Mouse (Mus musculus) lung, embryonic 15.5 days (tissue): Measurements from ENCODE around the gene Fhad1. TPM values are rescaled to one million over a fixed set of nuclear protein-coding genes. Genes with fewer than 3 reads are reported as not detected.

ENCODE experiments used
- ATAC-seq: fragments of 200-750 bp; cut with Nextera tagmentation; 2 replicates; pipeline ENCODE4 v1.8.0; 2017; ENCODE audit warnings: moderate number of reproducible peaks, borderline replicate concordance; ENCODE audit not compliant: low FRiP score, low TSS enrichment; ENCODE audit errors: extremely low read depth
- H3K27ac ChIP-seq: fragments of 300-500 bp; sonication (generic); 2 replicates; pipeline ENCODE4 v1.5.1; 2015; ENCODE audit warnings: moderate library complexity, mild to moderate bottlenecking, inconsistent platforms
- H3K27me3 ChIP-seq: fragments of 300-500 bp; sonication (generic); 2 replicates; pipeline ENCODE4 v1.6.1; 2015; ENCODE audit warnings: inconsistent platforms
- H3K36me3 ChIP-seq: fragments of 300-500 bp; sonication (generic); 2 replicates; pipeline ENCODE4 v1.6.1; 2015; ENCODE audit warnings: inconsistent platforms
- H3K4me1 ChIP-seq: fragments of 300-500 bp; sonication (generic); 2 replicates; pipeline ENCODE4 v1.6.1; 2015; ENCODE audit warnings: inconsistent platforms
- H3K4me2 ChIP-seq: fragments of 300-500 bp; sonication (generic); 2 replicates; pipeline ENCODE4 v1.6.1; 2015; ENCODE audit warnings: inconsistent platforms, mild to moderate bottlenecking, moderate library complexity
- H3K4me3 ChIP-seq: fragments of 300-500 bp; sonication (generic); 2 replicates; pipeline ENCODE4 v1.5.1; 2015; ENCODE audit warnings: mild to moderate bottlenecking, inconsistent platforms
- H3K9ac ChIP-seq: fragments of 300-500 bp; sonication (generic); 2 replicates; pipeline ENCODE4 v1.6.1; 2015; ENCODE audit warnings: inconsistent platforms
- H3K9me3 ChIP-seq: fragments of 300-500 bp; sonication (generic); 2 replicates; pipeline ENCODE4 v1.6.1; 2016; ENCODE audit warnings: inconsistent platforms
- WGBS: fragments of 180-500 bp; shearing (Covaris S2); methylation state at CpG from one replicate; pipeline ENCODE4 v1.1.7; 2015; 5-methylcytosine and 5-hydroxymethylcytosine counted together
- polyA plus RNA-seq: library from polyadenylated mRNA; unstranded; fragments of >200 nt; fragmentation: Nextera tagmentation; extraction: Ambion mirVana; gene quantifications from 2 replicates; pipeline ENCODE4 v1.2.1, GENCODE M21; 2015

Gene Fhad1
- polyA plus RNA-seq, 1 experiment from 2014 or later, result 1.7 TPM

GRCm38 (mm10) chr4:142026965-142027364 lies 12.1 kb upstream of the Fhad1 start:
- Histone ChIP-seq H3K4me3 (no peak overlapping the region), H3K27ac (no peak overlapping the region), H3K36me3 (no peaks in the 10 kb centered on the region), H3K9me3 (no peaks in the 10 kb centered on the region), H3K4me2 (no peak overlapping the region), H3K9ac (no peak overlapping the region), H3K27me3 (no peaks in the 10 kb centered on the region), H3K4me1 (no peaks in the 10 kb centered on the region)
- WGBS, result 82% methylated on average over 2 of the region's 2 CpGs
- ATAC-seq, result no peak

GRCm38 (mm10) chr4:142024536-142024935 lies 9.7 kb upstream of the Fhad1 start:
- Histone ChIP-seq H3K4me1 (no peaks in the 10 kb centered on the region), H3K27ac (no peak overlapping the region), H3K36me3 (no peaks in the 10 kb centered on the region), H3K9ac (no peak overlapping the region), H3K4me2 (no peak overlapping the region), H3K27me3 (no peaks in the 10 kb centered on the region), H3K4me3 (no peak overlapping the region), H3K9me3 (no peaks in the 10 kb centered on the region)
- ATAC-seq, result no peak
- 69% methylated on average over 2 of the region's 2 CpGs for WGBS

GRCm38 (mm10) chr4:142023166-142023565 lies 8.3 kb upstream of the Fhad1 start:
- H3K36me3 ChIP-seq, result no peaks in the 10 kb centered on the region
- no peak overlapping the region for H3K27ac ChIP-seq
- WGBS, result 54% methylated on average over 4 of the region's 4 CpGs
- no peaks in the 10 kb centered on the region for H3K27me3 ChIP-seq
- H3K4me3 ChIP-seq, result no peak overlapping the region
- no peak overlapping the region for H3K9ac ChIP-seq
- H3K4me1 ChIP-seq, result no peaks in the 10 kb centered on the region
- no peak for ATAC-seq
- no peaks in the 10 kb centered on the region for H3K9me3 ChIP-seq
- H3K4me2 ChIP-seq, result no peak overlapping the region

GRCm38 (mm10) chr4:142017686-142018085 lies 2.8 kb upstream of the Fhad1 start:
- WGBS, result 19% methylated on average over 15 of the region's 15 CpGs
- Histone ChIP-seq H3K9ac (no peak overlapping the region), H3K4me2 (peak overlapping the region; percentile 33)

GRCm38 (mm10) chr4:142011236-142011635 lies 3.6 kb downstream of the Fhad1 start:
- no peak overlapping the region for H3K9ac ChIP-seq
- peaks cover 17% of the 10 kb centered on the region for H3K27me3 ChIP-seq
- WGBS, result 87% methylated on average over 13 of the region's 13 CpGs
- no peak for ATAC-seq
- no peaks in the 10 kb centered on the region for H3K9me3 ChIP-seq
- no peak overlapping the region for H3K4me2 ChIP-seq
- no peaks in the 10 kb centered on the region for H3K36me3 ChIP-seq
- H3K4me1 ChIP-seq, result peaks cover 11% of the 10 kb centered on the region
- no peak overlapping the region for H3K27ac ChIP-seq
- no peak overlapping the region for H3K4me3 ChIP-seq

More at GRCm38 (mm10) chr4:142017686-142018085, 2.8 kb upstream of the Fhad1 start:
- H3K36me3 ChIP-seq, result no peaks in the 10 kb centered on the region
- peaks cover 18% of the 10 kb centered on the region for H3K4me1 ChIP-seq
- H3K4me3 ChIP-seq, result no peak overlapping the region
- no peak overlapping the region for H3K27ac ChIP-seq
- no peaks in the 10 kb centered on the region for H3K9me3 ChIP-seq
- peaks cover 22% of the 10 kb centered on the region for H3K27me3 ChIP-seq
- 0 out of 2 replicates have a peak, but pooled peaks have one; percentile 20 for ATAC-seq

GRCm38 (mm10) chr4:142010441-142010840 lies 4.4 kb downstream of the Fhad1 start:
- no peak for ATAC-seq
- H3K9ac ChIP-seq, result no peak overlapping the region
- H3K27me3 ChIP-seq, result peaks cover 14% of the 10 kb centered on the region
- no peak overlapping the region for H3K27ac ChIP-seq
- 71% methylated on average over 7 of the region's 7 CpGs for WGBS
- H3K4me1 ChIP-seq, result peaks cover 8% of the 10 kb centered on the region
- H3K4me2 ChIP-seq, result no peak overlapping the region
- H3K36me3 ChIP-seq, result no peaks in the 10 kb centered on the region
- no peaks in the 10 kb centered on the region for H3K9me3 ChIP-seq
- H3K4me3 ChIP-seq, result no peak overlapping the region

GRCm38 (mm10) chr4:142008206-142008605 lies 6.7 kb downstream of the Fhad1 start:
- H3K36me3 ChIP-seq, result no peaks in the 10 kb centered on the region
- H3K9me3 ChIP-seq, result no peaks in the 10 kb centered on the region
- no peak overlapping the region for H3K4me3 ChIP-seq
- H3K4me1 ChIP-seq, result no peaks in the 10 kb centered on the region
- peaks cover 3% of the 10 kb centered on the region for H3K27me3 ChIP-seq
- no peak for ATAC-seq
- no peak overlapping the region for H3K27ac ChIP-seq
- no peak overlapping the region for H3K9ac ChIP-seq
- no peak overlapping the region for H3K4me2 ChIP-seq
- 68% methylated on average over 11 of the region's 11 CpGs for WGBS

- WGBS, result 45% methylated on average over 7 of the region's 9 CpGs
- Histone ChIP-seq H3K27me3 (no peaks in the 10 kb centered on the region), H3K36me3 (no peaks in the 10 kb centered on the region), H3K27ac (no peak overlapping the region), H3K9ac (no peak overlapping the region), H3K4me3 (no peak overlapping the region), H3K9me3 (no peaks in the 10 kb centered on the region), H3K4me2 (no peak overlapping the region), H3K4me1 (peaks cover 11% of the 10 kb centered on the region)
- ATAC-seq, result no peak
These were observed 14.3 kb downstream of the Fhad1 start for GRCm38 (mm10) chr4:142000581-142000980.

GRCm38 (mm10) chr4:141999494-142000074 lies 15.3 kb downstream of the Fhad1 start:
- no peak for ATAC-seq
- 40% methylated on average over 7 of the region's 7 CpGs for WGBS
- H3K9me3 ChIP-seq, result no peaks in the 10 kb centered on the region
- peaks cover 11% of the 10 kb centered on the region for H3K4me1 ChIP-seq
- H3K27ac ChIP-seq, result peak overlapping the region; percentile 68
- no peak overlapping the region for H3K4me3 ChIP-seq
- no peak overlapping the region for H3K9ac ChIP-seq
- H3K36me3 ChIP-seq, result no peaks in the 10 kb centered on the region
- no peaks in the 10 kb centered on the region for H3K27me3 ChIP-seq
- no peak overlapping the region for H3K4me2 ChIP-seq

GRCm38 (mm10) chr4:141998282-141998821 lies 16.5 kb downstream of the Fhad1 start:
- 32% methylated on average over 11 of the region's 11 CpGs for WGBS
- Histone ChIP-seq H3K36me3 (no peaks in the 10 kb centered on the region), H3K4me1 (peaks cover 11% of the 10 kb centered on the region), H3K9ac (no peak overlapping the region), H3K4me2 (peak overlapping the region; percentile 46), H3K27me3 (no peaks in the 10 kb centered on the region), H3K4me3 (peak overlapping the region; percentile 9), H3K9me3 (no peaks in the 10 kb centered on the region), H3K27ac (no peak overlapping the region)
- ATAC-seq, result no peak

- no peak overlapping the region for H3K9ac ChIP-seq
- no peak overlapping the region for H3K4me2 ChIP-seq
- 59% methylated on average over 3 of the region's 3 CpGs for WGBS
- ATAC-seq, result no peak
- H3K36me3 ChIP-seq, result no peaks in the 10 kb centered on the region
- no peak overlapping the region for H3K27ac ChIP-seq
- peaks cover 11% of the 10 kb centered on the region for H3K4me1 ChIP-seq
- no peaks in the 10 kb centered on the region for H3K9me3 ChIP-seq
- H3K27me3 ChIP-seq, result no peaks in the 10 kb centered on the region
- H3K4me3 ChIP-seq, result no peak overlapping the region
These were observed 18.0 kb downstream of the Fhad1 start for GRCm38 (mm10) chr4:141996880-141997279.

GRCm38 (mm10) chr4:141996086-141996485 lies 18.8 kb downstream of the Fhad1 start:
- H3K9me3 ChIP-seq, result no peaks in the 10 kb centered on the region
- WGBS, result 60% methylated on average over 7 of the region's 7 CpGs
- H3K9ac ChIP-seq, result no peak overlapping the region
- H3K27me3 ChIP-seq, result no peaks in the 10 kb centered on the region
- no peak overlapping the region for H3K4me3 ChIP-seq
- H3K4me2 ChIP-seq, result no peak overlapping the region
- no peak for ATAC-seq
- peaks cover 11% of the 10 kb centered on the region for H3K4me1 ChIP-seq
- H3K36me3 ChIP-seq, result no peaks in the 10 kb centered on the region
- H3K27ac ChIP-seq, result no peak overlapping the region
